Mouse (Mus musculus) ES-Bruce4 (cell line): ENCODE results near the gene Tcte1.

Experiments
- CTCF ChIP-seq: IDR thresholded peaks from one replicate; pipeline ENCODE4 v1.8.1; 2011; ENCODE audit warnings: low read depth, low read length
- POLR2A ChIP-seq: IDR thresholded peaks from one replicate; pipeline ENCODE4 v1.8.1; 2011; ENCODE audit warnings: low read length; ENCODE audit not compliant: insufficient read depth

DNA sequence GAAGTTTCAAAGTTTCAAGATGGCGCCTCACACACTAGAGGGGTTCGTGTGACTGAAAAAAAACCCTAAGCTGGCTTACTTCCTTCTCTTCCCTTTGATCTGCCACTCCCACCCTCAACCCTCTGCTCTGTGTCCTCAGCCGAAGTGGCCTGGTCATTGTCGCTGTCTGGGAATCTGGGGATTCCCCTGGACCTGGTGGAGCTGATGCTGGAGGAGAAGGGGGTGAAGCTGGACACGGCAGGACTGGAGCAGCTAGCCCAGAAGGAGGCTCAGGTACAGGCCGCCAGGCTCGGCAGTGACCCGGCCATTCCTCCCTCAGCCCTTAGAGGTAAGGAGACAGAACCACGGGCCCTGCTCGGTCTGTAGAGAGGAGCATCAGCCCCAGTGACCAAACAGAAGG lies 7.4 kb upstream of the Tcte1 start:
- no peak for TF ChIP-seq POLR2A
- TF ChIP-seq CTCF = no peak
